ENCODE assay signal across 16 mouse cellular contexts in the genomic region with DNA sequence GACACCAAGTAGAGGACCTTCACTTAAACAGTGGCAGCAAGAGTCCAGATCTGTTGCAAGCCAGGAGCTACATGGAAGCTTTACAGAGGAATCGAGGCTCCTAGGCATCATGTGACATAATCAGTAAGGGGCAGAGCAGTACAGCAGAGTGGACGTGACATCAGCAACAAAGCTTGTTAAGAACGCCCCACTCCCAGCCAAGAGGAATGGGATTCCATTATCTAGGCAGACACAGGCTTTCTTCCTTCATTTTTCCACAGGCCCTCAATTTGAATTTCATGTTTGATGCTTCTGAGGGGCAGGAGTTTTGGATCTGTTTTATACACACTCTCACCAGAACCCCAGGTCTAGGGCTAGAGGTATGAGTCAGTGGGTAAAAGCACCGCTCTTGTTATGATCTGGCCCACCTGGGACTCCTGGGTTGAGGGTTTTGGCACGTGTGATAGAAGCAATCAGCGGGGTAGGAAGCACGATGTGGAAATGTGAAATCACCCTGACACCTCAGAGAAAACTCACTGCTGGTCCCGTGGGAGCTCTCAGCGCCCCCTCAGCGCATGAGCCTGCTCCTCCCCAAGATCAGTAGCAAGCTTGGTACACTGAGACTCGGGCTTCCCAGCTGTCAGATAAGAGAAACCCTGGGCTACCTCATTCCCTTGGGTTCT. TPM values are rescaled to one million over a fixed set of nuclear protein-coding genes. Genes with fewer than 3 reads are reported as not detected.
DNase-seq lines count a peak whose midpoint lies in the region; ATAC-seq and TF ChIP-seq lines count a peak whose summit lies in the region.
"Had no signal": no experiment of that assay in that cellular context is flagged by ENCODE, and none has a peak within 500 bp of the region (broad histone marks: within the 10 kb centered on the region; RNA-seq: fewer than 3 reads in every experiment).

No protein-coding gene starts in this region.

- no peak overlapping the region for H3K4me3 ChIP-seq in heart, embryonic 12.5 days
- no peak overlapping the region for H3K4me3 ChIP-seq in midbrain, embryonic 10.5 days
- no peak overlapping the region for H3K4me3 ChIP-seq in midbrain, postnatal 0 days (ENCODE audit: low read depth, low read length)
- H3K4me3 ChIP-seq in limb, embryonic 15.5 days: no peak overlapping the region
- H3K4me3 ChIP-seq: forebrain, embryonic 10.5 days; lung, embryonic 15.5 days had no signal

- peak overlapping the region; percentile 65 for H3K27ac ChIP-seq in heart, embryonic 12.5 days (ENCODE audit: poor library complexity, severe bottlenecking)
- peak overlapping the region; percentile 68; the same call in 1 of the 2 replicates for H3K27ac ChIP-seq in midbrain, embryonic 10.5 days (replicated peaks)
- no peak overlapping the region for H3K27ac ChIP-seq in midbrain, postnatal 0 days (ENCODE audit: low read depth, low read length)
- H3K27ac ChIP-seq in limb, embryonic 15.5 days: peak overlapping the region; percentile 11; the same call in 1 of the 2 replicates
- H3K27ac ChIP-seq: lung, embryonic 15.5 days had no signal

- no peak overlapping the region for H3K4me2 ChIP-seq in heart, embryonic 12.5 days
- H3K4me2 ChIP-seq in midbrain, postnatal 0 days (ENCODE audit: low read depth, low read length, poor library complexity, severe bottlenecking): no peak overlapping the region
- H3K4me2 ChIP-seq in limb, embryonic 15.5 days: no peak overlapping the region
- H3K4me2 ChIP-seq: lung, embryonic 15.5 days had no signal

- 51% methylated on average over 11 of the region's 11 CpGs for WGBS in heart, embryonic 12.5 days
- 84% methylated on average over 11 of the region's 11 CpGs for WGBS in midbrain, embryonic 10.5 days
- WGBS in midbrain, postnatal 0 days: 53% methylated on average over 11 of the region's 11 CpGs
- 68% methylated on average over 11 of the region's 11 CpGs for WGBS in limb, embryonic 15.5 days

- TF ChIP-seq CTCF in midbrain, postnatal 0 days (IDR thresholded peaks at IDR 0.05): no peak

- H3K9me3 ChIP-seq in heart, embryonic 12.5 days (replicated peaks): no peaks in the 10 kb centered on the region
- no peaks in the 10 kb centered on the region for H3K9me3 ChIP-seq in midbrain, embryonic 10.5 days (replicated peaks)
- H3K9me3 ChIP-seq in midbrain, postnatal 0 days (ENCODE audit: low read length): no peaks in the 10 kb centered on the region
- H3K9me3 ChIP-seq in limb, embryonic 15.5 days: no peaks in the 10 kb centered on the region
- H3K9me3 ChIP-seq: forebrain, embryonic 10.5 days; lung, embryonic 15.5 days had no signal

- DNase-seq in heart, postnatal 4 days: no peak
- no peak for DNase-seq in midbrain, embryonic 10.5 days (ENCODE audit: low spot score)
- no peak for DNase-seq in midbrain, postnatal 0 days (ENCODE audit: low spot score)
- DNase-seq in brain, adult 2 months (ENCODE audit: low read depth, low spot score): peak; percentile 59
- no peak for DNase-seq in cerebellum, adult 18-20 months
- DNase-seq: adrenal gland, postnatal 14 days; cerebellum, adult 9-10 months; kidney, postnatal 14 days; layer of hippocampus, postnatal 36 days; liver; thymus, adult 2 months had no signal

- no peak for ATAC-seq in heart, embryonic 12.5 days (ENCODE audit: insufficient number of reproducible peaks, low FRiP score)
- no peak for ATAC-seq in midbrain, postnatal 0 days (ENCODE audit: low FRiP score)
- no peak for ATAC-seq in limb, embryonic 15.5 days (ENCODE audit: insufficient number of reproducible peaks, low FRiP score, low TSS enrichment, low read depth)
- ATAC-seq: inflammation-experienced regulatory T-cells, adult 6 months had no signal

- H3K9ac ChIP-seq in heart, embryonic 12.5 days: 0 out of 2 replicates have a peak overlapping the region, but pooled peaks have one; percentile 17
- no peak overlapping the region for H3K9ac ChIP-seq in midbrain, postnatal 0 days (replicated peaks; ENCODE audit: low read length, poor library complexity, severe bottlenecking)
- no peak overlapping the region for H3K9ac ChIP-seq in limb, embryonic 15.5 days
- H3K9ac ChIP-seq: lung, embryonic 15.5 days had no signal

- H3K4me1 ChIP-seq in heart, embryonic 12.5 days (replicated peaks): peaks cover 93% of the 10 kb centered on the region
- peaks cover 34% of the 10 kb centered on the region for H3K4me1 ChIP-seq in midbrain, embryonic 10.5 days
- H3K4me1 ChIP-seq in midbrain, postnatal 0 days (ENCODE audit: insufficient read depth, low read length): 0 out of 2 replicates have a peak, but pooled peaks cover 3% of the 10 kb centered on the region
- peaks cover 58% of the 10 kb centered on the region for H3K4me1 ChIP-seq in limb, embryonic 15.5 days

- H3K36me3 ChIP-seq in heart, embryonic 12.5 days: peaks cover 67% of the 10 kb centered on the region
- H3K36me3 ChIP-seq in midbrain, embryonic 10.5 days: peaks cover 52% of the 10 kb centered on the region
- 0 out of 2 replicates have a peak, but pooled peaks cover 8% of the 10 kb centered on the region for H3K36me3 ChIP-seq in midbrain, postnatal 0 days (ENCODE audit: insufficient read depth, low read length)
- peaks cover 41% of the 10 kb centered on the region for H3K36me3 ChIP-seq in limb, embryonic 15.5 days

- H3K27me3 ChIP-seq in heart, embryonic 12.5 days (replicated peaks): no peaks in the 10 kb centered on the region
- H3K27me3 ChIP-seq in midbrain, embryonic 10.5 days (ENCODE audit: low read depth, poor library complexity, severe bottlenecking): no peaks in the 10 kb centered on the region
- no peaks in the 10 kb centered on the region for H3K27me3 ChIP-seq in midbrain, postnatal 0 days (ENCODE audit: insufficient read depth, low read length)
- no peaks in the 10 kb centered on the region for H3K27me3 ChIP-seq in limb, embryonic 15.5 days
- H3K27me3 ChIP-seq: lung, embryonic 15.5 days had no signal

RNA-seq across cellular contexts. Expression of a gene that starts 30.7 kb away (rescaled TPM):
- 41.9 and 42.0 TPM in 2 replicates for polyA plus RNA-seq in heart, embryonic 12.5 days (2016; fragmentation: Nextera tagmentation; extraction: Ambion mirVana)
- 100 to 1,000 TPM; 219 to 228 TPM for total RNA-seq in heart, postnatal 4 days (2021)
- 29.0 and 29.4 TPM in 2 replicates for polyA plus RNA-seq in midbrain, embryonic 10.5 days (2016; fragmentation: Nextera tagmentation; extraction: Ambion mirVana)
- 26.9 and 30.8 TPM in 2 replicates for total RNA-seq in midbrain, postnatal 0 days (2014; rRNA removed)
- 6.4 and 8.2 TPM in 2 replicates for polyA plus RNA-seq in midbrain, postnatal 0 days (2015; fragmentation: Nextera tagmentation; extraction: Ambion mirVana)
- polyA plus RNA-seq in limb, embryonic 15.5 days (2015; fragmentation: Nextera tagmentation; extraction: Ambion mirVana): 39.9 and 44.1 TPM in 2 replicates

RNA-seq across cellular contexts. Expression of a gene that starts 54.4 kb away (rescaled TPM):
- 0.65 and 0.74 TPM in 2 replicates for polyA plus RNA-seq in heart, embryonic 12.5 days (2016; fragmentation: Nextera tagmentation; extraction: Ambion mirVana)
- total RNA-seq in heart, postnatal 4 days (2021): under 1 TPM; 0.17 to 0.38 TPM
- 0.07 and 0.12 TPM in 2 replicates for polyA plus RNA-seq in midbrain, embryonic 10.5 days (2016; fragmentation: Nextera tagmentation; extraction: Ambion mirVana)
- total RNA-seq in midbrain, postnatal 0 days (2014; rRNA removed): 0.19 TPM in 1 of 2 replicates, not detected in the other
- 0.36 and 0.55 TPM in 2 replicates for polyA plus RNA-seq in midbrain, postnatal 0 days (2015; fragmentation: Nextera tagmentation; extraction: Ambion mirVana)
- 0.14 and 0.15 TPM in 2 replicates for polyA plus RNA-seq in limb, embryonic 15.5 days (2015; fragmentation: Nextera tagmentation; extraction: Ambion mirVana)
- polyA plus RNA-seq: lung, embryonic 15.5 days had no signal
